Mouse (Mus musculus): ENCODE measurements at regions not wholly inside any gene's neighbourhood (a gene's known extent, or its start where the extent isn't known, plus 50 kb on each side); places are given as distances from the start of the nearest gene placed in this dataset.

- DNase-seq (ENCODE audit: low spot score in 2 of 2): no peak
Measured at GRCm38 (mm10) chr13:34395010-34395409, 50.0 kb upstream of the Slc22a23 start.
